Mouse (Mus musculus): ENCODE measurements at regions not wholly inside any gene's neighbourhood (a gene's known extent, or its start where the extent isn't known, plus 50 kb on each side); places are given as distances from the start of the nearest gene placed in this dataset.
"Not testable (repeated sequence)": the region's sequence is repeated elsewhere in the genome, so short reads cannot be mapped to it uniquely, and the experiment has no call there.

DNA sequence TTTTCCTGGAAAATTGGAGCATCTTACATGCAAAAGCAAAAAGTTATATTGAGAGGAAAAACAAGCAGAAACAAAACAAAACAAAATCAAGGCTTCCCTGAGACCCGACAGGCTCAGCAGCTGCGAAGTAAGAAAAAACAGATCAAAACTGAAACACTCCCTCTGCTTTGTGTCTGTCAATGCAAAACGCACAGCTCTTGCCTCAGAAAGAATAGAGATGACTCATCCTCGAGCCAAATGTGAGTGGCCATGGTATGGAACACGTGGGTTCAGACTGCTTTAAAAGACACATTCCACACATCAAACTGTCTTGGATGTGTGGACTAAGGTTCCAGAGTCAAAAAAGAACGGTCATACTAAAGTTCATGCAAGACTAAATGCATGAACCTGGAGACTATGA is 163.3 kb upstream of the Fer start:
- no peak for DNase-seq (ENCODE audit: extremely low read depth, insufficient read length, low spot score)

DNA sequence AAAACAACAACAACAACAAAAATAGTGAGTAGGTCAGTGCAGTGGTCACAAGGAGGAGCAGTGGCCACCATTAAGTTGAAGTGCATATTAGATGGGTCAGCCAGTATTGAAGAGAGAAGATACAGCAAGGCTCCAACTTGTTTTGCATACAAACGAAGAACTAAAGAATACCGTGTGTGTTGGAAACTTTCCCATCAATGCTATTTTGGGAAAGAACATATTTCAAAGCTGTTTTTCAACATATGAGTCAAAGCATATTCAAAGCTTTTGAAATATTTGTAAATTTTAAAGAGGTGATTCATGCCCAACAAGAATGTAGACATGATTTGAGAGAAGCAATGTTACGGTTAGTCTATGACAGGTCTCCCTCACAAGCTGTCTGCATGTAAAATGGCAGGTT is 157.9 kb upstream of the Fer start:
- peak; percentile 33 for DNase-seq (ENCODE audit: extremely low read depth, insufficient read length, low spot score)

DNA sequence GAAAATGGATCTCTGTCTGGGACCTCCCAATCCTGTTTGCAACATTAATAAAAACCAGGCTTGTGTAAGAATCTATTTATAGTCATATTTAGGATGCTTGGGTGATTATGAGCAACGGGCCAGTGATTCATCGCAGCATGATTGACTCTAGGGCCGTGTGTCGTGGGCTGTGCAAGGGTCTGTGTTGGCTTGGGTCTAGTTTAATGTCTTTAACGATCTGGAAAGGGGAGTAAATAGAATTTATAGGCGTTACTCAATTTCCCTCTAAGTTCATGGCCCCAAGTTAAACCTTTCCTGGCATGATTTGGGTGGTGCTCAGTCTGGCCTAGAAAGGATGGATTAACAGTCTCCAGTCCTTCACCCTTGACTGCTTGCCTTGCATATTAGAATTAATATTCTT is 149.9 kb upstream of the Fer start:
- DNase-seq (ENCODE audit: extremely low read depth, insufficient read length, low spot score): peak; percentile 63

DNA sequence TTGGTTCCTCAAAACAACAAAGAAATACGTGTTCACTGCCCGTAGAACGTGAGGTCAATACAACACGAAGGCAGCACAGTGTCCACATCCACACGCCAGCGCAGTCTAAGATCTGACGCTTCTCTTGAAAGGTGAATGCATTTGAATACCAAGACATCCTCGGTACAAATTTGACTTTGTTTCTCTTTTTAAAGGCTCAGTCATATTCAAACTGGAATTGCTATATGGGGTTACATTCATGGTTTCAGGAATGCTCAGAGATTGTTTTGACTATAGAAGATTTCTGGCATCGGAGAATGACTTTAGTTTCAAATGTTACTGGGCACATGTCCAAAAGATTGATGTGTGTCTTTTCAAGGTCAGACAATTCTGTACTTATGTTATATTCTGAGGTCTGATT is 147.2 kb upstream of the Fer start:
- no peak for DNase-seq (ENCODE audit: extremely low read depth, insufficient read length, low spot score)

GRCm38 (mm10) chr17:63716161-63716560 is 146.7 kb upstream of the Fer start:
- DNase-seq (ENCODE audit: extremely low read depth, insufficient read length, low spot score): no peak

- no peak for DNase-seq (ENCODE audit: extremely low read depth, insufficient read length, low spot score)
Measured at GRCm38 (mm10) chr17:63717051-63717578, 145.7 kb upstream of the Fer start.

DNA sequence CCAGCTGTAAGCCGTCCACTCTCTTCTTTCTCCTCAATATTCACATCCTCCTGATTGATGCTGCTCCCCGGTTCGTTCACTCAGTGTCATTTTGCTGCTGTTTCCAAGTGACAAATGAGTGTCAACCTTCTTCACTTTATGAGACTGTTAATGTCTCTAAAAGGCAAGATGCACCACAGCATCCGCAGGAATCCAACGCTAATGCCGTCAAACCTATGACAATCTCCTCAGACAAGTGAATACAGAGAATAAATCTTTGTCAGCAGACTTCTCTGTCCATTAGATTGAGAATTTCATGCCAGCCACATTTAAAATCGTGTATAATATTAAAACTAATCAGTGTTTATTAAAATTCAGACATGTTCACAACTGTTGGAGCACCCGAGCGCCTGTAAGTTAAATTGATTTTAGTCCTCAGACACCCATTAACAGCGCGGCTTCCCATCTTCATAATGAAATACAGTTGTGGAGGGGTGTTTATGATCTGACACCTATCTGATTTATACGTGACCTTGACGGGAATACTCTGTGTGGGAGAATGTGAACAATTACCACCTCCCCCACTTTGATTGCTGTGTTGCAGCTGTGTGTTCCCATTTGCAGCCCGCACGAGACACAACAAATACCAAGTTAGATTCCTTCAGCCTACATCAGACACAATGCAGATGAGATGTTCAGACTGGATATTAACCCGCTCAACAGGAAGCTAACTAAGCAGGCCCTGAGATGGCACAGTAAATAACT is 143.7 kb upstream of the Fer start:
- DNase-seq (ENCODE audit: extremely low read depth, insufficient read length, low spot score): no peak

DNA sequence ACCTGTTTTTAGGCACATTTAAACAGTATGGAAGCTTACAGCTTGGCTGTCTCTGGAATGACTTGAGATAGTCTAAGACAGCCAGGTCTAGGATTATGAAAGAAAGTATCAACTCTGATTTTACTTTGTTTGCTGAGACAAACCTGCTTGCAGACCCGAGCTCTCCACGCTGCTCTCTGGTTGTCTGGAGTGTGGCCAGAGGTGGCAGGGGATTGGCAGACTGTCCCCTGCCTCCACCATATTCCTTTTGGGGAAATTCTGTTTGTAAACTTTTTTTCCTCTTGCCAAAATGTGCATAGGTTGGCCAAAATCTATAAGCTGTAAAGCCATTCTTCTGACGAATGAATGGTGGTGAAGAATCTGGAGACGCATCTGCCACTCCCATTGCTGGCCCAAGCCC is 143.1 kb upstream of the Fer start:
- no peak for DNase-seq (ENCODE audit: extremely low read depth, insufficient read length, low spot score)

DNA sequence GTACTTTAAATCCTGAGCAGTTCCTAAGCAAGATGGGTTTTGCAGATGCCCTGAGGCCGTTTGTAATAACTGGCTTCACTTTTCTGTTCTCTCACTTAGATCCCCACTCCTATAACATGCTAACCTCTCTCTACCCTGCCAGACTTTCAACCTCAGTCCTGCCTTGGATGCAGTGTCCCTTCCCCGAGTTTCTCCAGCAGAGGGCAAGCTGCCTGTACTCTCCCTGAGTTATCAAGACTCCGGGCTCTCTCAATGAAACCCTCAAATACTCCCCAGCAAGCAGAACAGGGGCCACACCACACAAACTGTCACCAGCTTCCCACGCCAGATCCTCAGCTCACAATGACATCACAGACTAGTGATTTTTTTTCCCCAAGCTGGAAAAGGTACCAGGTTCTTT is 142.0 kb upstream of the Fer start:
- DNase-seq (ENCODE audit: extremely low read depth, insufficient read length, low spot score): no peak

DNA sequence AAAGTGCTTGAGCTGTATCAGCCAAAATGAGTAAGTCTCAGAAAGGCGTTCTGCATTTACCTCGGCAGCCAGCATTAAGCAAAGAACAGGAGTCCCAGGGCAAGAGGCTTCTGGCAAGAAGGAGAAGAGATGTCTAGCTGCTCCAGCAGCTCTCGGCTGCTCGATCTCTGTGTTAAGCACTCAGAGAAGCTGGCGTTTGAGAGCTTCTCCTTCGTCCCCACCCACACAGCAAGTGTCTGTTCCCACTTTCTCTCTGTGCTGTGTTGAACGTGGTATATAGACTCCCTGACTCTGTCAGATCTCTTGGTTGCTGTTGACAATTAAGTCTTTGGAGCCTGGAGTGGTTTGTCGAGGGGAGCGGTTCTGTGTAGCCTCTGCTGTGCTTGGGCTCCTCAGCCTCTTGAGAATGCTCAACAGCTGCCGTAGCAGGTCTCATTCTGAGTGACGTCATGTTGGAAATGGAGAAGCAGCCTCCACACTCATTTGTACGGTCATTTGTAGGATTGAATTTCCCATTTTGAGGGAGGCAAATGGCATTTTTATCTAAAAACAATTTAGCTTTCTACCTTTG is 140.3 kb upstream of the Fer start:
- no peak for DNase-seq (ENCODE audit: extremely low read depth, insufficient read length, low spot score)

GRCm38 (mm10) chr17:63738206-63738605 is 124.7 kb upstream of the Fer start:
- DNase-seq (ENCODE audit: extremely low read depth, insufficient read length, low spot score): peak; percentile 46

DNA sequence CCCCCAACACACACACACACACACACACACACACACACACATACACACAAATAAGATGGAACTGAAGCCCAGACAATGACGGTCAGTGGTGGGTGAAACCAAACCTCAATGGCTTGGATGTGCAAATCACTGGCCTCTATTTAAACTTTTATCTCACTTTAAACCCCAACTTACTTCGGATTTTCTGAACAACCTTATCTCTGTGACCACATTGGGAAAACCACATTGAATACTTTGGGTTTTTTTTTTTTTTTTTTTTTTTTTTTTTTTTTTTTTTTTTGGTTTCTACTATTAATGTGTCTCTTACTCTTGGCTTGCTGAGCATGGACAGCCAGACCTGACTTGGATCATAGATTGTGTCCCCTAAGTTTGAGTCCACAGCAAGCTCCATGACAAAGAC is 123.2 kb upstream of the Fer start:
- no peak for DNase-seq (ENCODE audit: extremely low read depth, insufficient read length, low spot score)

DNA sequence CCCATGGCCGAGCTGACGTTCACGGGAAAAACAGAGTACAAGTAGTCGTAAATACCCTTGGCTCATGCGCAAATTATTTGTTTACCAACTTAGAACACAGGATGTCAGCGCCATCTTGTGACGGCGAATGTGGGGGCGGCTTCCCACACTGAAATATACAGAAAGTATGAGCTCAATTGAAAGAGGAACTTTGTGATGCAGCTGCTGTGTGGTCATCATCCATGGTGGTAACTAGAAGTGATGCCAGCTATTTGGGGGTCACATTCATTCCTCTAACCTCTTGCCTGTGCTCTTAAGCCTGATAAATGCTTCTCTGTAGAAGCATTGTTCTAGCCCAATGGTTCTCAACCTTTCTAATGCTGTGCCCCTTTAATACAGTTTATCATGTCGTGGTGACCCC is 113.6 kb upstream of the Fer start:
- not testable (repeated sequence) for DNase-seq (ENCODE audit: extremely low read depth, insufficient read length, low spot score)

DNA sequence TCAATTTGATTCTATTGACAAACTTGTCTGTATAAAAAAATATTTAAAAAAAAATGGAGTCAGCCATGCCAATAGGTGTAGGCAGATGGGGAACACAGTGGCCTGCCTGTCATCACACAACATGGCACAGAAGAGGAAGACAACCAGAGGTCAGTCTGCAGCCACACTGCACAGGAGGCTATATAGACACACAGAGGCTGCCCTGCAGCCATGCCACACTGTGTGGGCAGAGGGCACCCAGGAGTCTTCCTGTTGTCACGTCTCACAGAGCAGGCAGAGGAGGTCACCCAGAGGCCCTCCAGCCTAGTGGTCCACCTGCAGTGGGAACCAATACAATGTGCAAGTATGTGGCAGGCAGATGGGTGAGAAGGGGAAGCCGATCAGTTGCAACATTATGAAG is 108.5 kb upstream of the Fer start:
- DNase-seq (ENCODE audit: extremely low read depth, insufficient read length, low spot score): no peak

DNA sequence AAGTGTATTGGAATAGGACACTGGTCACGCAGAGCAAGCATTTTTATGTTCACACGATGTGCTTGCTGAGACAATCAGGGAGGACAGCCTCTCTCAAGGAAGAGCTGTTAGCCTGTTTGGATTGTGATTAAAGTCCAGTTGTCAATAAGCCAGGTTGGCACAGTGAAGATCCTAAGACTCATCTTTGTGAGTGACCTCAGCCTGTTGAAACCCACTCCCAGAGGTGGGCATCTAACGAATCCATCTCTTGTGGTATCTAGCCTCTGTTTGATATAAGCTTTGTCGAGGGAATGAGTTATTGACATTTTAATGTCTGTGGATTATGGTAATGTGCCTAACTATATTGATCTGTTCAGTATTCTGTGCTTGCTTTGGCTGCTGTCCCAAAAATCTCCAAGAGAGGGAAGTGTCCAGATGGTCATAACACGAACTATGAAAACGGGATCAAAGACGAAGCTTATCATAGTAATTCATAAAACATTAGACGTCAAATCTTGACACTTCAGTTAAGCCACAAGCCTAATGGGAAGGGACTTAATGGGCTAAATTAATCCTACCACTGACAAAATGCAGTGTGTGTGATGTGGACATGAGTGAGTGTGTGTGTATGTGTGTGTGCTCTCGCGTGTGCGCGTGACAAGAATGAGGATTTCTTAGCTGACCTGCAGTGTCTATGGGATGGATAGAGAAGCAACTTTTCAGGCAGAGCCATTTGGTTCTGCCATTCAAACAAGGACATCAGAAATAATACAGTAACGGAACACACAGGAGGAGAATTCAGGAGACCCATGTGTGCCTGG is 104.8 kb upstream of the Fer start:
- no peak for DNase-seq (ENCODE audit: extremely low read depth, insufficient read length, low spot score)

DNA sequence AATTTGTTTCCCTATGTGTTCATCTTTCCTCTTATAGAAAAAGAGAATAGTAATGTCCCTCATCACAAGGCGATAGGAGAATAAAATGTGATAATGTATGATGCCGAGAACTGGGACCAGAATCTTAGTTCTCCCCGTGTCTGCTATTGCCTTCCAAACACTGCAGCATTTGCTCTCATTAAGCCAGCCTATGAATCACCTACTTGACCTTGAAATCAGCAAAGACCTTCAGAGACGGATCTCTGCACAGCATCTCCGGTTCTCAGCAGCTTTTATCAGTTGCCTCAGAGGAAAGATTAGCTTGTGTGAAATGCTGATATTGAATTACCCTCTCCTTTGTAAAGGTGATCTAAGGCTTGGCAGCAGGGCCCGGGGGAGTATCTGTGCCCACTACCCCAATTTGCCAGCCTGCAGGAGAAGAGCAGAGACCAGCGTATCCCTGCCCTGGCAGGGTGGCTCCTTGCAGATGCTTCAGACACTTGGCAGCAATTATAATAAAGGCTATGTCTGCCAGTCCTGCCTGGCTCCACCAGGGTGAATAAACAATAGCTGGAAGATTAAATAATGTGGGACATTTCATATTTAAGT is 104.0 kb upstream of the Fer start:
- DNase-seq (ENCODE audit: extremely low read depth, insufficient read length, low spot score): no peak

DNA sequence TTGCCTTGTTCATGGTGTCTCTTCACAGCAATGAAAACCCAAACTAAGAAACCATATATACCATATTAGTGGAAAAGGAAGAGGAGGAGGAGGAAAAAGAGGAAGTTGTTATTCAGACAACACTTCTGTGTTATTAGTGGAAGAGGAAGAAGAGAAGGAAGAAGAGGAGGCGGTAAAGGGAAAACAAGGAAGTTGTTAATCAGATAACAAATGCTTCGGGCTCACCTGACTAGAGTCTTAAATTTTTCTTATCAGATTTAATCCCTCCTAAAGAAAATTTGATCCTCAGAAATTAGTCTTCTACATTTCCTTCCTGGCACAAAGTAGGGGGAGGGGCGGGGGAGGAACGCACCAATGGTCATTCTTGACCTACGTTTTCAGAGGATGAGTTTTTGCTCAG is 101.8 kb upstream of the Fer start:
- no peak for DNase-seq (ENCODE audit: extremely low read depth, insufficient read length, low spot score)

DNA sequence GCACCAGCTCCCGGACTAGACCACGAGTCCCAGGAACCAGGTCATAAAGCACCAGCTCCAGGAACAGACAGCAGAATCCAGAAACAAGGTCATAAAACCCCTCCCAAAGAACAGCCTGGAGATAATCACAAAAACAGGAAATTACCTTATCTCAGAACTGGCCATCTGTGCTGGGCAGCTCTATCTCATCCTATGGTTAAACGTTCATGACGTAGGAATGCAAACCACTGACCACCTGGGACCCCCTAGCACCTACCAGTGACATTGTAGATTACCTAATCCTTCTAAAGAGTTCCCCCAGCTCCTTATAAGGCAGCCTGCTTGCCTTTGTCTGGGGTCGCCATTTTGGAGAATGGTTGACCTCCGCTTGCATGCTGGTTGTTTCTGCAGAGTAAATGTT is 91.8 kb upstream of the Fer start:
- no peak for DNase-seq (ENCODE audit: extremely low read depth, insufficient read length, low spot score)

- DNase-seq (ENCODE audit: extremely low read depth, insufficient read length, low spot score): no peak
Measured at GRCm38 (mm10) chr17:63784381-63785116, 78.3 kb upstream of the Fer start.

DNA sequence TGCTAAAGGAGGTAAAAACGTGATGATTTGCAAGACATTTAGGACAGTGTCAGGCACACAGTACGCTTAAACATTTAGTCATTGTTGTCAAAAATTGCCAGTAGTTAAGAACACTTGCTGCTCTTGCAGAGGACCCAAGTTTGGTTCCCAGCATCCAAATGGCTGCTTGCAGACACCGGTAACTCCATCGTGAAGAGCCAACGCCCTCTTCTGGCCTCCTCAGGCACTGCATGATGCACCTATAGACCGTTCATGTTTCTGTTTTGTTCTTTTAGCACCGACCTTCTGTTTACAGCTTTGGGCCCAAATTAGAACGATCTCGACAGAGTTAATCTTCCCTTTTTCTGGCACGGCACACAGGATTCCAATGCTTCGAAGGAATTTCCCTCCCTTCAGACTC is 76.4 kb upstream of the Fer start:
- DNase-seq (ENCODE audit: extremely low read depth, insufficient read length, low spot score): no peak

GRCm38 (mm10) chr17:63794352-63794751 is 68.5 kb upstream of the Fer start:
- no peak for DNase-seq (ENCODE audit: extremely low read depth, insufficient read length, low spot score)

All from 3134 (cell line).